Mouse (Mus musculus) testis, adult 2 months (tissue): Measurements from ENCODE around the gene Cyfip1. TPM values are rescaled to one million over a fixed set of nuclear protein-coding genes. Genes with fewer than 3 reads are reported as not detected.
"Not testable (repeated sequence)": the region's sequence is repeated elsewhere in the genome, so short reads cannot be mapped to it uniquely, and the experiment has no call there.

ENCODE experiments used
- H3K27ac ChIP-seq: fragments of 200-500 bp; 2 replicates; pipeline ENCODE4 v1.5.1; 2012; ENCODE audit warnings: low read depth, low read length; ENCODE audit not compliant: control insufficient read depth, insufficient read depth
- H3K27me3 ChIP-seq: fragments of 200-500 bp; 2 replicates; pipeline ENCODE4 v1.6.1; 2012; ENCODE audit warnings: mild to moderate bottlenecking, low read length, moderate library complexity; ENCODE audit not compliant: control insufficient read depth, insufficient read depth
- H3K36me3 ChIP-seq: fragments of 200-500 bp; 2 replicates; pipeline ENCODE4 v1.6.1; 2012; ENCODE audit warnings: mild to moderate bottlenecking, low read length; ENCODE audit not compliant: control insufficient read depth, insufficient read depth
- H3K4me1 ChIP-seq: fragments of 200-500 bp; 2 replicates; pipeline ENCODE4 v1.6.1; 2012; ENCODE audit warnings: low read length; ENCODE audit not compliant: control insufficient read depth, insufficient read depth
- H3K4me3 ChIP-seq: fragments of 200-500 bp; 2 replicates; pipeline ENCODE4 v1.5.1; 2012; ENCODE audit warnings: low read depth, mild to moderate bottlenecking, low read length, moderate library complexity, mixed read lengths; ENCODE audit not compliant: control insufficient read depth
- CTCF ChIP-seq: fragments of 200-500 bp; IDR thresholded peaks from 2 replicates; pipeline ENCODE4 v1.5.1; 2012; ENCODE audit warnings: low read depth, mild to moderate bottlenecking, inconsistent platforms, low read length, moderate library complexity; ENCODE audit not compliant: control insufficient read depth, insufficient read depth, insufficient replicate concordance
- POLR2A ChIP-seq: fragments of 200-500 bp; IDR thresholded peaks from 2 replicates; pipeline ENCODE4 v1.6.1; 2012; ENCODE audit warnings: low read depth, mild to moderate bottlenecking, inconsistent platforms, low read length, moderate library complexity; ENCODE audit not compliant: control insufficient read depth
- polyA plus RNA-seq: library from polyadenylated mRNA; depleted of rRNA; stranded (reverse); fragments of >200 nt; gene quantifications from 2 replicates; pipeline ENCODE4 v1.2.3, GENCODE M21; 2012

Gene Cyfip1
- polyA plus RNA-seq, 1 experiment, result 6.6 TPM

DNA sequence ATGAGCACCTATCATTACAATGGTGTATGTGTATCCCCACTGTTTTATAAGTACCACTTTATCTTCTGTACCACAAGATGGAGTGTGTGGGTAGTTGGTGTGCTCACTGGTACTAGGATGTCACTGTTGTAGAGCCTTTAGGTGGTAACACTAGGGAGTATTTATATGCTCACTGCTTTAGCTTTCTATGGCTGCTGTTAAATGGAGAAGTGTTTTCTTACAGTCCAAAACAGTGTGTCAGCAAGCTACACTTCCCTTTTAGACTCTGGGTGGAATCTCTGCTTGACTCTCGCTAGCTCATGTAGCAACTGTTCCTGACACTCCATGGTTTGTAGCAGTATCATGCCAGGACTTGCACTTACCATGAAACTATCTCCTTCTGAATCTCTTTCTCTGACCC is 68.0 kb downstream of the Cyfip1 start:
- TF ChIP-seq CTCF (no peak), POLR2A (no peak)
- no peak overlapping the region for H3K27ac ChIP-seq
- no peaks in the 10 kb centered on the region for H3K27me3 ChIP-seq
- H3K36me3 ChIP-seq, result no peaks in the 10 kb centered on the region
- H3K4me1 ChIP-seq, result no peaks in the 10 kb centered on the region
- H3K4me3 ChIP-seq, result no peak overlapping the region

DNA sequence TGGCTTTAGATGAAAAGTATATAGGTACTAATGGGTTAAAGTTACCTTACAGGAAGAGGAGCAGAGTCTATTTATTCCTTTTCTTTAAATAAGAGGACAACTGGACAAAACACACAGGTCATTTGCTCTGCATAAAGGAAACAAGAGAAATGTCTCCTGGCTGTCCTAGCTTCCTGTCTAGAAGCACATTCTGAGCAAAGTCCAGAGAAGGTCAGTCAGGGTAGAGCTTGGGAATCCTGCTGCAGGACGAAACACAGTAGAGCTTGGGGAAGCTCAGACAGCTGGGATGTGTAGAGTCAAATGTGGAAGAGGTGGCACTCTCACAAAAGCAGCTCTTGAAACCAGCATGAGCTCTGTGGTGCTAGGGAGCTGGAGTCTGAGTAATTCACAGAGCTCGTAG is 68.8 kb downstream of the Cyfip1 start:
- no peak for TF ChIP-seq POLR2A
- no peak for TF ChIP-seq CTCF
- H3K4me1 ChIP-seq, result no peaks in the 10 kb centered on the region
- H3K4me3 ChIP-seq, result no peak overlapping the region
- H3K27me3 ChIP-seq, result no peaks in the 10 kb centered on the region
- H3K36me3 ChIP-seq, result no peaks in the 10 kb centered on the region
- no peak overlapping the region for H3K27ac ChIP-seq

DNA sequence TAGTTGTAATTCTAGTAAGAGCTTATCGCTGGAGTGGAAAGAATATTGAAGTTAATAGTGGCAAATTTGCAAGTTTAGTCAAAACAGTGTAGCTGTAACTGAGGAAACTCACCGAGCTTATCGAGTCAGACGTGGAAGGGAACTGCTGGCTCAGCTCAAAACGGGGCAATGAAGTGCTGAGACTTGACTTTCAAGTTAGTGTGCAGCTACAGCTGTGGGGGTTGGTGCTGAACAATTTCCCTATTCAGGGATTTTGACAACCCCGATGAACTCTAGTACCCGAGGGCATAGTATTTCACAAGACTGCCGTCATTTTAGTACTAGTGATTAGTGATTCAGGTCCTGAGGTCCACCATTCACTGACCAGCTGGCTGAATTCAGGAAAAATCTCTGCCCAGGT is 69.8 kb downstream of the Cyfip1 start:
- H3K4me3 ChIP-seq, result no peak overlapping the region
- TF ChIP-seq CTCF, result no peak
- no peak for TF ChIP-seq POLR2A
- no peaks in the 10 kb centered on the region for H3K4me1 ChIP-seq
- no peak overlapping the region for H3K27ac ChIP-seq
- no peaks in the 10 kb centered on the region for H3K36me3 ChIP-seq
- H3K27me3 ChIP-seq, result no peaks in the 10 kb centered on the region

DNA sequence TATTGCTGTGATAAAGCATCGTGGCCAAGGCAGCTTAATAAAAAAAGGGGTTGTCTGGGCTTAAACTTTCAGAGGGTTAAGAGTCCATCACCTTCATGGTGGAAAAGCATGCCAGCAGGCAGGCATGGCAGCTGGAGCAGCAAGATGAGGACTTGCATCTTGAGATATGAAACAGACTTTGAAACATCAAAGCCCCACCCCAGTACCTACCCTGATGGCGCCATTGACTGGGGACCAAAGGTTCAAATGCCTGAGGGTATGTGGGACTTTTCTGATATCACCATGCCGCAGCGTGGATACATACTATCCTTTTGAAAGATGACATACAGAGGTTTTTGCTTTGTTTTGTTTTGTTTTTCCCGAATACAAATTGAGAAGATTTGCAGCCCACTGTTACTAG is 70.6 kb downstream of the Cyfip1 start:
- H3K4me3 ChIP-seq, result no peak overlapping the region
- H3K4me1 ChIP-seq, result no peaks in the 10 kb centered on the region
- H3K27me3 ChIP-seq, result no peaks in the 10 kb centered on the region
- no peaks in the 10 kb centered on the region for H3K36me3 ChIP-seq
- no peak overlapping the region for H3K27ac ChIP-seq
- TF ChIP-seq POLR2A, result no peak
- TF ChIP-seq CTCF, result no peak

DNA sequence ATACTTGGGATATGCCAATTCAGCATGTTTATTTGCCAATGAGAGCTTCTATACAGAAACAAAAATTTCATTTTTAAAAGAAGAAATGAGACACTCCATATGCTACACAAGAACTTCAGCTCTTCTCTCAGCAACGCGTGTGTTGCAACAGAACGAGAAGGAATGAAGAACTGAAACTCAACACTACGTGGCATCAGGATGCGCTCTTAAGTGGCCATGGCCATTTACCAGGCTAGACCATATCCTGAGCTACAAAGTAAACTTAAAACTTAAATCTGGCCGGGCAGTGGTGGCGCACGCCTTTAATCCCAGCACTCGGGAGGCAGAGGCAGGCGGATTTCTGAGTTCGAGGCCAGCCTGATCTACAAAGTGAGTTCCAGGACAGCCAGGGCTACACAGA is 76.8 kb downstream of the Cyfip1 start:
- not testable (repeated sequence) for H3K27ac ChIP-seq, H3K4me3 ChIP-seq, H3K4me1 ChIP-seq, H3K36me3 ChIP-seq, H3K27me3 ChIP-seq

DNA sequence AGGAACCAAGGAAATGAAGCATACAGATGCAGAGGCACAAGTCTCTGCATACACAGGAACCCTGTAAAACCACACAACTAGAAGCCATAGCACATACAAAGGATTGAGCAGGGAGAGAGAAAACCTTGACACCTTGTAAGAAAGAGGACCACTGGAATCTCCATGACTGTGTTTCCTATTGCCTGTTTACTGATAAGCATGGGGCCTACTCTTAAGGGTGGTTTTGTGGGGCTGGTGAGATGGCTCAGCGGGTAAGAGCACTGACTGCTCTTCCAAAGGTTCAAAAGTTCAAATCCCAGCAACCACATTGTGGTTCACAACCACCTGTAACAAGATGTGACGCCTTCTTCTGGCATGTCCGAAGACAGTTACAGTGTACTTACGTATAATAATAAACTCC is 85.7 kb downstream of the Cyfip1 start:
- H3K4me1 ChIP-seq, result no peaks in the 10 kb centered on the region
- H3K27ac ChIP-seq, result no peak overlapping the region
- H3K4me3 ChIP-seq, result no peak overlapping the region
- TF ChIP-seq CTCF, result no peak
- TF ChIP-seq POLR2A, result no peak
- no peaks in the 10 kb centered on the region for H3K27me3 ChIP-seq
- no peaks in the 10 kb centered on the region for H3K36me3 ChIP-seq

DNA sequence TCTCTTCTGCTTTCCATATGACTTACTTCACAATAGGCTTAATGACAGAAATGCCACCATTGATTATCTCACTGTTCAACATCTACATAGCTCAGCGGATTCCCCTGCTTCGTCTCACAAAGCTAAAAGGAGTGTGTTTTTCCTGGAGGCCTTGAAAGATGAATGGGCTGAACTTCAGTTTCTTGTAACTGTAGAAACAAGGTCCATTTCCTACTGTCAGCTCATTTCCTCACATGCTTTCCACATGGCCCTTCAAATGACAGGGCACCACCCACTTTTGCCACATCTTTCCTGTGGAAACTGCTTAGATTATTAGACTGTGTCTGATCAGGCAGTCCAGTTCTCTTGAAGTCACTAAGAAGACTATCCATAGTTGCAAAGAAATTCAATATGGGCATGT is 87.1 kb downstream of the Cyfip1 start:
- Histone ChIP-seq H3K4me1 (no peaks in the 10 kb centered on the region), H3K36me3 (no peaks in the 10 kb centered on the region)
- TF ChIP-seq POLR2A (no peak), CTCF (no peak)

DNA sequence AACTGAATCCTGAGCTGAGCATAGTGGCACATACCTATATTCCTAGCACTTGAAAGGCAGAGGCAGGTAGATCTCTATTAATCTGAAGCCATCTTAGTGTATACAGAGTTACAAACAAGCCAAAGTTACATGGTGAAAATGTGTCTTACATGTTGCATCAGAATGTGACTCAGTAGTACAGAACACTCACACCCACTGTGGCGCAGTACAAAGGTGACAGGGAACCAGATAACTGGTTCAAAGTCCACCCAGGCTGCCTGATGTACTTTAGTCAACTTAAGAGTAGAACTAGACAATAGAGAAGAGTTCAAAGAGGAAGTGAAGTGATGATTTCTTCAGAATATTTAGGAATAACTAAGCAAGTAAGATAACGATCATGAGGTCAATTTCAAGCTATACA is 93.5 kb downstream of the Cyfip1 start:
- Histone ChIP-seq H3K27ac (no peak overlapping the region), H3K4me3 (no peak overlapping the region), H3K27me3 (no peaks in the 10 kb centered on the region), H3K36me3 (no peaks in the 10 kb centered on the region), H3K4me1 (no peaks in the 10 kb centered on the region)
- no peak for TF ChIP-seq CTCF
- TF ChIP-seq POLR2A, result no peak

More for the DNA sequence above, 87.1 kb downstream of the Cyfip1 start:
- H3K27me3 ChIP-seq, result no peaks in the 10 kb centered on the region
- H3K4me3 ChIP-seq, result no peak overlapping the region
- no peak overlapping the region for H3K27ac ChIP-seq

DNA sequence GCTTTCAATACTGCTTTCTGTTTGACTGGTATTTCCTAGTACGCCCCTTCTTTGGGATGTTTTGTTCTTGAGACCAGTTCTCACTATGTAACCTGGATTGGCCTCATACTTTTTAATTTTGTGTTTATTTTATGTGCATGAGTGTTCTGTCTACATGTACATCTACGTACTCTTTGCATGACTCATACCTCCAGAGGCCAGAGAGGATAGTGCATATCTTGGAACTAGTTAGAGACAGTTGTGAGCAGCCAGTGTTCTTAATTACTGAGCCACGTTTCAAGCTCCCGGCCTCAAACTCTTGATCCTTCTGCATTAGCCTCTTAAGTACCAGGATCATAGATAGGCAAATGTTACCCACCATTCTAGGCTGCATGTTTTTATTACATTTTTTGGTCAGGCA is 96.8 kb downstream of the Cyfip1 start:
- TF ChIP-seq POLR2A (no peak), CTCF (no peak)
- no peaks in the 10 kb centered on the region for H3K4me1 ChIP-seq
- H3K4me3 ChIP-seq, result no peak overlapping the region
- no peak overlapping the region for H3K27ac ChIP-seq
- no peaks in the 10 kb centered on the region for H3K27me3 ChIP-seq
- H3K36me3 ChIP-seq, result no peaks in the 10 kb centered on the region
